Mouse (Mus musculus) thymus, adult 2 months (tissue): Measurements from ENCODE around the gene Olfr522. TPM values are rescaled to one million over a fixed set of nuclear protein-coding genes. Genes with fewer than 3 reads are reported as not detected.

Experiments
- DNase-seq: peaks from one replicate; pipeline ENCODE4 v3.0.0; 2021
- H3K27ac ChIP-seq: fragments of 200-500 bp; 2 replicates; pipeline ENCODE4 v1.5.1; 2012; ENCODE audit warnings: low read length, control low read depth; ENCODE audit not compliant: control insufficient read depth, insufficient read depth
- H3K27me3 ChIP-seq: fragments of 200-500 bp; 2 replicates; pipeline ENCODE4 v1.6.1; 2012; ENCODE audit warnings: mild to moderate bottlenecking, low read length, moderate library complexity, mixed read lengths; ENCODE audit not compliant: control insufficient read depth, insufficient read depth
- H3K36me3 ChIP-seq: fragments of 200-500 bp; 2 replicates; pipeline ENCODE4 v1.6.1; 2012; ENCODE audit warnings: mild to moderate bottlenecking, low read length, moderate library complexity; ENCODE audit not compliant: control insufficient read depth, insufficient read depth
- H3K4me1 ChIP-seq: fragments of 200-500 bp; replicated peaks from 2 replicates; pipeline ENCODE4 v1.6.1; 2012; ENCODE audit warnings: low read length; ENCODE audit not compliant: control insufficient read depth, insufficient read depth
- H3K4me3 ChIP-seq: fragments of 200-500 bp; 2 replicates; pipeline ENCODE4 v1.5.1; 2012; ENCODE audit warnings: mild to moderate bottlenecking, low read length, control low read depth, moderate library complexity; ENCODE audit not compliant: control insufficient read depth, insufficient read depth
- CTCF ChIP-seq: fragments of 200-500 bp; IDR thresholded peaks from 2 replicates; pipeline ENCODE4 v1.5.1; 2012; ENCODE audit warnings: mild to moderate bottlenecking, control low read depth, low read length, moderate library complexity, borderline replicate concordance; ENCODE audit not compliant: control insufficient read depth, poor library complexity, insufficient read depth; ENCODE audit errors: extremely low read depth
- POLR2A ChIP-seq: fragments of 200-500 bp; IDR thresholded peaks from 2 replicates; pipeline ENCODE4 v1.6.1; 2012; ENCODE audit warnings: mild to moderate bottlenecking, low read length, control low read depth, moderate library complexity; ENCODE audit not compliant: control insufficient read depth, poor library complexity, insufficient read depth; ENCODE audit errors: extremely low read depth
- WGBS: fragments of 180-500 bp; shearing (Covaris S2); methylation state at CpG from one replicate; pipeline ENCODE4 v1.1.7; 2018; 5-methylcytosine and 5-hydroxymethylcytosine counted together
- polyA plus RNA-seq: library from polyadenylated mRNA; depleted of rRNA; stranded (reverse); fragments of >200 nt; gene quantifications from 2 replicates; pipeline ENCODE4 v1.2.3, GENCODE M21; 2012

Olfr522 gene
- polyA plus RNA-seq, 1 experiment, result not detected

DNA sequence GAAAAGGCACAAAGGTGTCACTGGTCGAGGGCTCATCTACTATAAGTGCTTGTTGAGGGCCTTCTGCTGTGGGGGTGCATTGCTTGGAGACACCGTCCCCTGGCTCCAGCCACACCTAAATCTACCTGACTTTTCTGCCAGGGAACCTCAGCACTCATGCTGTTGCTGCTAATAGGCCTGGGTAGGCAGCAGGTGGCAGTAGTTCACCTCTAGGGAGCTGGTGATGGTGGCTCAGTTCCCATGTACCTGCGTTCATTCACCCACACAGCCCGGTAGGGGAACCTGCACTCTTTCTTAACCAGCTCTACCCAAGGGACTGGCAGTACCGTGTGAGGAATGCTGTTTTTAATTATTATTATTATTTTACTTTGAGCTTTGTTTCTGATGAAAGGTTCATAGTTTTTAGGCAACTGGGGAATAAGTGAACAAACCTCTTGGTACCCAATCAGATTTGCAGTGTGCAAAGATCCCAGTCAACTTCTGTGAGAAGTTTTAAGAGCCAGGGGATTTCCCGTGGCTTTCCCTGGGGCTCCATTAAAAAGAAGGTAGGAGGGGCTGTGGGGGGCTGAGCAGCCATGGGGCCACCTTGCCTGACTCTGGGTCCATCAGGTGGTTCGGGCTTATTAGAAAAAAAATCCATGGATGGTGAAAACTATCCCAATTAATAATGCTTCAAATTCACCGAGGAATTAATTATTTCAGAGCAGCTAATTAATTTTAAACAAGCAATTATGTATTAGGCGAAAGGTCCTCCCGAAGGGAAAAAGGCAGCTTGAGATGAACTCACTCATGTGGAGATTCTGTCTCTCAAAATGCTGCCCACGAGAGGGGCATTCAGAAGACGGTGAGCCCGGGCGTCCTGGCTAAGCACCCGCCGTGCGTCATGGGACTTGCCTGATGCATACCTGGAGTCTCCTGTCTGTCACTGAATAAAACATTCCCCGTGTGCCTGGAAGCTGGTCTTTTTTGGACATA is 22.4 kb upstream of the Olfr522 start:
- no peak overlapping the region for H3K27ac ChIP-seq
- H3K36me3 ChIP-seq, result no peaks in the 10 kb centered on the region
- 67% methylated on average over 18 of the region's 18 CpGs for WGBS
- H3K4me3 ChIP-seq, result no peak overlapping the region
- H3K27me3 ChIP-seq, result no peaks in the 10 kb centered on the region
- no peaks in the 10 kb centered on the region for H3K4me1 ChIP-seq
- TF ChIP-seq POLR2A (no peak), CTCF (0 out of 2 replicates have a peak, but pooled peaks have one; percentile 47)
- DNase-seq, result peak; percentile 51

DNA sequence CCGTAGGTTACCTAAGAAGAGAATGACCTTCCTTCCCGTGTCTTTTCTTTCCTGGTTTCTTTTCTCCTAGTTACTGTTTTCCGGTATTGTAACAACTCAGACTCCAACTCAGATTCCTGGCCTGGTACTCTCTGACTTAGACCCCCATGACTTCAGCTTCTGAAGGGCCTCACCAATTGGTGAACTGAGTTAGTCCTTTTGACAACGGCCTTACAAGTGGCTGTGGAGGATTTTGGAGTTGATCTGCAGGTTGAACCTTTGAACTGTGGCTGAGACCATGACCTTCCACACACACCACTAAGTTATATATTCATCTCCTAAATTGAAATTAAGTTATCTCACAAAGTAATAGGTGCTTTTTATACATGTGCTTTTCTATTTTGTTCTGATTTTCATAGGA is 19.6 kb upstream of the Olfr522 start:
- no peak overlapping the region for H3K4me3 ChIP-seq
- WGBS, result 94% methylated on average over 4 of the region's 4 CpGs
- DNase-seq, result no peak
- no peak for TF ChIP-seq POLR2A
- TF ChIP-seq CTCF, result no peak
- no peaks in the 10 kb centered on the region for H3K36me3 ChIP-seq
- no peaks in the 10 kb centered on the region for H3K4me1 ChIP-seq
- no peak overlapping the region for H3K27ac ChIP-seq
- H3K27me3 ChIP-seq, result no peaks in the 10 kb centered on the region

DNA sequence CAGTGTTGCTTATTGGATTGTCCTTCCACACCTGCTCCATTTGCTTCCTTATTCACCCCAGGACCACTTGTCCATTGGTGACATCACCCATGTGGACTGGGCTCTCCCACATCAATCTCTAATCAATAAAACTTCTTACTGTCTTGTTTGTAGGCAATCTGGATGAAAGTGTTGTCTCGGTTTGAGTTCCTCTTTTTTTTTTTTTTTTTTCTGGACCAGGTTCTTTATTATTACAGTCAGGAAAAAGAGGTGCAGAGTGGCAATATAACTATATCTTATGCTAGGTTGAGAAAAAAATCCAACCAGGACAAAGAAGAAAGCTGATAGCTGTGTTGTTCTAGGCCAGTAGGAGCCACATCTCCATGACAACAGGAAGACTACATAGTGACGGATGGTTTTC is 16.1 kb upstream of the Olfr522 start:
- WGBS, result 55% methylated on average over 2 of the region's 2 CpGs
- Histone ChIP-seq H3K36me3 (no peaks in the 10 kb centered on the region), H3K4me3 (no peak overlapping the region), H3K27me3 (no peaks in the 10 kb centered on the region), H3K27ac (no peak overlapping the region), H3K4me1 (no peaks in the 10 kb centered on the region)
- no peak for TF ChIP-seq CTCF
- no peak for DNase-seq

DNA sequence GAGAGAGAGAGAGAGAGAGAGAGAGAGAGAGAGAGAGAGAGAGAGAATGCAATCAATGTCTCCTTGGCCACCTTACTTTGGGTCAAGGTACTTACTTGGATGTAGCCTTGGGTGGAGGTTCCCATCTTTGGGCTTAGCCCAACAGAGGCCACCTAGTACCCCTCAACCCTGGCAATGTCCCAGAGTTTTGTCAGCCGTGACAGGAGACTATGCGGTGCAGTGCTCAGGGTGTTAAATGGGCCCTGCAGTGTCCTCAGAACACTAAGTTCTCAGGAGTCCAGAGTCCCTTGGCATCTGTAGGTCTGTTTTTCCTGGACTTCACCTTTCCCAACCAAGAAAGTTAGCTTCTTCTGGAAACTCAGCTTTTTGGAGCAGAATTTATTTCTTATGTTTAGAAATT is 14.6 kb upstream of the Olfr522 start:
- Histone ChIP-seq H3K4me1 (no peaks in the 10 kb centered on the region), H3K36me3 (no peaks in the 10 kb centered on the region), H3K4me3 (no peak overlapping the region), H3K27me3 (no peaks in the 10 kb centered on the region), H3K27ac (no peak overlapping the region)
- TF ChIP-seq CTCF (no peak), POLR2A (no peak)
- DNase-seq, result no peak
- WGBS, result 100% methylated on average over 2 of the region's 2 CpGs

DNA sequence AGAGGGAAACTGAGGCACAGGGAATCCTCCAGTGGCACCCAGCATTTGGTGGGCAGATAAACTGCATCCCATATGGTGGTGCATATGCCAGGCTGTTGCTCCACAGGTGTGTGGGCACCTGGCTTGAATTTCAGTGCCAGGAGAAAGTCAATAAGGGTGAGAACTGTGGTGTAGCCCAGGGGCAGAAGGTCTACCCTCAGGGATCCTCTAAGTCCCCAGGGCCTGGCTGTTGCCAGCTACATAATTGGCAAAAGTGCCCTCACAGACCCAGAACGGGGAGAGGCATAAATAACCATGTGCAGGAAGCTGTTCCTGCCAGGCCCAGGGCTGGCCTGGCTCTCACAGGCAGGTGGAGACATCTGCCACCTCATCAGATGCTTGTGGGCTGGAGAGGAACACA is 8.4 kb upstream of the Olfr522 start, which contains the start of gene Olfr523:
Olfr523 (plus strand) TSS at position 282 of the 400 bp plus-strand sequence.
- Histone ChIP-seq H3K4me1 (no peaks in the 10 kb centered on the region), H3K36me3 (no peaks in the 10 kb centered on the region), H3K4me3 (no peak within 1 kb of the TSS), H3K27ac (no peak within 1 kb of the TSS), H3K27me3 (no peaks in the 10 kb centered on the region)
- TF ChIP-seq CTCF (no peak), POLR2A (no peak)
- WGBS, result 5% methylated on average over 1 of the region's 1 CpGs
- DNase-seq, result no peak

DNA sequence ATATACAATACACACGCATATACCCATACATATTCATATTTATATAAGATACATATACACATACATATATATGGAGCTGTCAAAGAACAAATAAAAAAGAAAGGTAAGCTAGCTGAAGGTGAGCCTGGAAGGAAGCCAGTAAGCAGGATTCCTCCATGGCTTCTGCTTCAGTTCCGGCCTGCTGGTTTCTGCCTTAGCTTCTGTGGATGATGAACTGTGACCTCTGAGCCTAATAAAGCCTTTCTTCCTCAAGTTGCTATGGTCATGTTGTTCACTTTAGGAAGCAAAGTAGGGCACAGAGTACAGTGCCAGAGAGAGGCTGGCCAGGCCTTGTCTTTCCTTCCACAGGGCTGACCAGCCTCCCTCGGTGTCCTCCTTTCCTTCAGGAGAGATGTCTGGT is 6.3 kb upstream of the Olfr522 start:
- WGBS, result 96% methylated on average over 3 of the region's 3 CpGs
- DNase-seq, result no peak
- Histone ChIP-seq H3K4me3 (no peak overlapping the region), H3K27me3 (no peaks in the 10 kb centered on the region), H3K36me3 (no peaks in the 10 kb centered on the region), H3K27ac (no peak overlapping the region), H3K4me1 (no peaks in the 10 kb centered on the region)
- no peak for TF ChIP-seq CTCF
- no peak for TF ChIP-seq POLR2A

DNA sequence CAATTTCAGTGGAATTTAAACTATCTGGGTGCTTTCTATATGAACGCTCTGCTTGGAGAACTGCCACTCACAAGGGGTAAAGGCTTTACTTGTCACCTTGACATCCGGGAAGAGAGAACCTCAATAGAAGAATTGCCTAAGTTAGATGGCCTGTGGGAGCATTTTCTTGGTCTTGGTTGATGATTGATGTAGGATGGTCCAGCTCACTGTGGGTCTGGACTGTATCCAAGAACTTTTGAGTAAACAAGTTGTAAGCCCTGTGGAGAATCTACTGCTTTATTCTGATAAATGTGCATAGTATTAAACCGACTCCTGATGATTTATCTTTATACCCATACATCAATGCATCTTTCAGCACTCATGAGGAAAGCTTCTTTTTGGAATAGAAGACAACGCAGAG is 4.8 kb upstream of the Olfr522 start:
- Histone ChIP-seq H3K4me3 (no peak overlapping the region), H3K27me3 (no peaks in the 10 kb centered on the region), H3K36me3 (no peaks in the 10 kb centered on the region), H3K4me1 (no peaks in the 10 kb centered on the region), H3K27ac (no peak overlapping the region)
- DNase-seq, result no peak
- WGBS, result 95% methylated on average over 4 of the region's 4 CpGs
- TF ChIP-seq CTCF, result no peak
- no peak for TF ChIP-seq POLR2A
